Mouse (Mus musculus) adrenal gland, adult 8-10 months (tissue): Measurements from ENCODE around the gene Get4. TPM values are rescaled to one million over a fixed set of nuclear protein-coding genes. Genes with fewer than 3 reads are reported as not detected.
A peak's percentile ranks its signal among the peaks of the same experiment; 100 is the strongest.

Source experiments
- DNase-seq: peaks from one replicate; pipeline ENCODE4 v3.0.0; 2022
- total RNA-seq, 4 experiments: library from RNA; stranded (reverse); gene quantifications; 2 replicates each; pipeline ENCODE4 v1.2.4; 2022

Get4 gene
- total RNA-seq, 4 experiments from 2014 or later: 96.6 to 112 (median 101) TPM

DNA sequence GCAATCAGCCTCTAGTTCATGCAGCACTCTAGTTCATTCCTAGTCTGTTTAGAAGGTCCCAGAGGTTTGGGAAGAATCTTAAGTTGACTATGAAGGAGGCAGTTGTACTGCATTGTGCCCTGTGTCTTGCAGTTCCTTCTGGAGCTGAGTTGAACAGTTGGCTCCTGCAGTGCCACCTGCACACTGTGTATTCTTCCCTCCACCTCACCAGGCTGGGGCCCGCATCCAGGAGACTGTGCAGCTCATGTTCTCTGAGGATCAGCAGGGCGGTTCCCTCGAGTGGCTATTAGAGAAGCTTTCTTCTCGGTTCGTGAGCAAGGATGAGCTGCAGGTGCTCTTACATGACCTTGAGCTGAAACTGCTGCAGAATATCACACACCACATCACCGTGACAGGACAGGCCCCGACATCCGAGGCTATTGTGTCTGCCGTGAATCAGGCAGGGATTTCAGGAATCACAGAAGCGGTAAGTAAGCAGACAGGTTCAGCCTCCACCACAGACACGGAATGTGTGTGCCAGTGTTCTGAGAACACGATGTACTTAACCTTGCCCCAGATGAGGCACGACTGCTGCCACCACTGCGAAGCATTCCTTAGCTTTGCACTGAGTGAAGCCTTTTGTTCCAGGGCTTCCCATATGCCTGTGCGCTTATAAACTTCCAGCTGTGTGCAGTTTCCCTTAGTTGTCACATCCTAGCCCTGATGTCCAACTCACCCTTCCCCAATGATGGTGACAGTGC, 10.9 kb upstream of the Get4 start:
- DNase-seq: no peak

DNA sequence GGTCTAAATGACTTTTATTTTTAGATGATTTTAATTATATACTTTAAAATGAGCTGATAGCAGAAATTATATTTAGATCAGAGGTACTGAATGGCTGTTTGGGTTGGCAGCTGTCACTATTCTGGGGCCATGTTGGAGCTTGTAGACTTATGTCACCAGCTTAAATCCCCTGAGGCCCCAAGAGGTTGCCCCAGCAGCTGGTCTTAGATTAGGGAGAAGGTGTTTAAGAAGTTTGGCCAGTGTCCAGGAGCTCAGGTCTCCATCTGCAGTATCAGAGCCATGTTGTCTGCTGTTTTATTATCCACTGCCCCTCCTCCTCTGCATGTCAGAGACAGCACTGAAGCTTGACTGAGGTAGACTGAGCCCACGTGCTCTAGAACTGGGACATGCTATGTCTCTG, 8.7 kb upstream of the Get4 start:
- DNase-seq: no peak

DNA sequence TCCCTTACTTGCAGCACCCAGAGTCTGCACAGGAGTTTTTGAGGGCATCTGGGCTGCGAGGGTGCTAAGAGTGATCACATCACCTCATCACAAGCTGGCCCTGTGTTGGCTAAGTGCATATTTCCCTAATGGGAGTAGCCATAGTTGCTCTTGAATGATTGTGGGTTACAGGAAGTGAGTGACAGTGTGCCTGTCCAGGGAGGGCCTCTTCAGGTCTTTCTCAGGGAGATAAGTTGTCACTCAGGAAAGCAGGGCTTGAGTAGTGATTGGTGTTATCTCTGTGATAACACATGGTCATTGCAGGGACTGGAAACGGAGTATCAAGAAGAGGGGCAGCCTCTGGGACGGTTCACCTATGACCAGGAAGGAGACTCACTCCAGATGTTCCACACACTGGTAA, 4.4 kb upstream of the Get4 start:
- DNase-seq: no peak

DNA sequence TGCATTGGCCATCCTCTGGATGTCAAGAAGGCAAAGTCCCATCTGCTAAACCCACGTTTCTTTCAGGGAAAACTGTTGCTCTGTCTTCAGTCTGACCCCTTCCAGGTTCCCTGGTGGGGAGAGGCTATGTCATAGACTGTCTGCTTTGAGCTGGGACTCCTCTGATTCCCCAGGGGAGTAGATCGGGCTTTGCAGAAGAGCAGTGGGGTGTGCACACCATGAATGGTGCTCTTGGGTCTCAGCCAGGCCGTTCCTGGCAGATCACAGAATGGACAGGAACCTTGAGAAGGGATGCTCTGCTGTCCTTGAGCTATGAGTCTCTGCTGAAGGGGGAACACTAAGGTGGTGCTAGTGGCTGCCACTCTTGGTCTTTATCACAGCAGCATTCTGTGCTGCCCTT, 3.3 kb upstream of the Get4 start:
- DNase-seq: peak; percentile 65

DNA sequence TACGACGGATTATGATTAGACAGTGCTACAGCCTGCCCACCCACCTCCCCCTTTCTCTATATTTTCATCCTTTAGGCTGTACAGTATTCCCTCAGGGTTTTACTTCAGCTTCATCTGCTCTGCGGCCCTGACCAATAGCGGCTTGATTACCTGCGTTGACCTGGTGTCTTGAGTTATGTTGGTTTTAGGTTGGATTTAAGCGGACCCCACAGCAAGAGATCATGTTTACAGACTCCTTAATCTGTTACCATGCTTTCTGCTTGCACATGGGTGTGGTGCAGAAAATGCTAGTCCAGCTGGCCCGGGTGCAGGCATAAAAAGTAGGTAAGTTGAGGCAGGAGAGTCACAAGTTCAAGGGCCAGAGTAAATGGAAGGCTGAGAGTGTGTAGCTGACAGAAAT, 845 bp upstream of the Get4 start:
- DNase-seq: no peak

DNA sequence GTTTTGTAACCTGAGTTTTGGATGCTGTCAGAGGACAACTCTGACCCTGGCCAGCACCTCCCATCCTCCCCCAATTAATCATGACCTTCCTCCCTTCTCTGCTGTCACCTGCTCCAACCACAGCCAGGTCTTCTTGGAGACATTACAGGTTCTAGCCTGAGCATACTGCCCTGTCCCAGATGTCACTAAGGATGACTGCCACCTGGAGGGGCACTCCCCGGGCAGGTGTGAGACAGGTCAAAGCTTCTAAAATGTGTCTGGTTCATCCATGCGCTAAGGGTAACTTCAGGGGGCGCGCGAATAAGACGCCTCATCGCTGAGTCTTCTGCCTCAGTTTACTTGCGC, 416 bp upstream of the Get4 start:
- DNase-seq: no peak

DNA sequence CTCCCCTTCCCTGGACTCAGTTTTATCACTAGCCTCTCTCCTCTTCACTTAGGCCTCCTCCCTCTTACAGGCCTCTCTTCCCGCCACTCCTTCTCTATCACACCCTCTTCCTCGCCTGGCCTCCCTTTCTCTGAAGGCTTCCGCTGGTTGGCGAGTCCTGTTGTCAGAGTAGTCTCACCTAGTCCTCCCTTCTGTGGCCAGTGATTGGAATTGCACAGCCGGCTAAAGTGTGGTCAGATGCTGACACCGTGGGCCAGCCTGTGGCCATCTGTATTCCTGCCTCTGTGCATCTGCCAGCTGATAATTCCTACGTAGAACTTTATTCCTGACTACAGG, 754 bp downstream of the Get4 start:
- DNase-seq: no peak

DNA sequence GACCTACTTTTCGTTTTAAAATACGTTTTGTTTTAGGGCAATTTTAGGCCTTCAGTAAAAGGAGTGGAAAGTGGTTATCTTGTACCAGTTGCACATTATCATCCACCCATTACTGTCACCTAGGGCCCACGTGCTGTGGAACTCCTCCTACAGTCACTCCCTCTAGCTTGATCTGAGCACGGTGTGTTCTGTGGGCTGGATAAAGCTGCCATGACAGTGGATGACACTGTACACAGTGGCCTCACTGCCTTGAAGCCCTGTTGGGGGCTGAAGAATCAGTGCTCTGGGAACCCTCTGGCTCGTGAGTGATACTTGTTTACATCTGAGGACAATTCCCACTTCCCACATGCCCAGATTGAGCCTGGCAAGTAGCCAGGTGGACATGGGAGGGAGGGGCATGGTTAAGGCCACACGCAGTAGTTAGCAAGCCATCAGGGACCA, 1.2 kb downstream of the Get4 start:
- DNase-seq: peak; percentile 63

DNA sequence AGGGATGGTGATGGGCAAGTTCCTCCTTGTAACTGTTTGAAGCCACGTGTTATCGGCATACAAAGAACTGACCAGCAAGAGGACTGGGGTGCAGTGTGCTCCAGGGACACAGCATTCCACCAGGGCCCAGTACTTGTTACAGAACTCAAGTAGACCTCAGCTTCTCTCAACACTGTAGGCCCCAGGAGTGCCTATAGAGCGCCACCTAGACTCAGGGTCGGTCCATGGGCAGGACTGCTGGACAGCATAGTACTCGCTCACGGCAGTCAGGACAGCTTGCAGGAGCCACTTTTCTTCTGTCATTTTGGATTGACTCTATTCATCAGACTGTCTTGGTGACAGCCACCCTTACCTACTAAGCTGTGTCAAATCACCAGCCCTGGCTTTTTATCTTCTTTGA, 2.8 kb downstream of the Get4 start:
- DNase-seq: no peak

DNA sequence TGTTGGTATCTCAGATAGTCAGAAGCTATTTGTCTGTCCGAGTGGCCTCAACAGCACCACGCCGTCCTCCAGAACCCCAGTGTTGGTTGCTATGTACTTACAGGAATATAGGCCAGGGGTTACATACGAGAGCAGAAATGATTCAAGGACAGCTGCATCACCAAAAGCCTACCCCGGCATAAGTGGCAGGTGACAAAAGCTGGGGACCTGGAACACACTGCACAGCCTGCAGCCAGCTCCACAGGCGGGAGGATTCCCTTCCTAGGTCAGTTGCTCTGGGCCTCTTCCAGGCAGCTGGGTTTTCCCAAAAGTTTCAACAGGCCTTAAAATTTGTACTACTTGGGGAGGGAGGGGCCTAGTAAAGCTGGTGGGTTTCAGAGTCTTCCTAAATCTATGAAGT, 3.7 kb downstream of the Get4 start:
- no peak for DNase-seq

DNA sequence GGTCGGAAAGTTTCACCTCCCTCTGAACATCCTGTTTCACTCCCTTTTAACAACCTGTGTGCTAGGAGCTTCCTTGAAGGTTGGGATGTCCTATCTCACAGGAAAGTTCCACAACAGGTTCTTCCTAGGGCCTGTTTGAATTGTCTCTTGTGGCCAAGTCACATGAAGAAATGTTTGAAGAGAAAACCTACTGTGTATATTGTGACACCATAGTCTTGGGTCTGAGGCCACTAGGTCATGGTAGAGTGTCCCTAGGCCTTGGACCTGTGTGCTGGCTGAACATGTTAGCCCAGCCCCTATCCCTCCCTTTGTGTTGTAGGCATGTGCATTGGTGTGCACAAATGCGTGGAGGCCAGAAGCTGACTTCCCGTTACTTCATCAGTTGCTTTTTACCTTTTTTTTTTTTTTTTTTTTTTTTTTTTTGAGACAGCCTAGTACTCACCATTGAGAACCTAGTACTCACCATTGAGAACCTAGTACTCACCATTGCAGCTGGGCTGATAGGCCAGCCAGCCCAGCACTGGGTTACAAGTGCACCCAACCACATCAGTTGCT, 4.2 kb downstream of the Get4 start:
- no peak for DNase-seq

DNA sequence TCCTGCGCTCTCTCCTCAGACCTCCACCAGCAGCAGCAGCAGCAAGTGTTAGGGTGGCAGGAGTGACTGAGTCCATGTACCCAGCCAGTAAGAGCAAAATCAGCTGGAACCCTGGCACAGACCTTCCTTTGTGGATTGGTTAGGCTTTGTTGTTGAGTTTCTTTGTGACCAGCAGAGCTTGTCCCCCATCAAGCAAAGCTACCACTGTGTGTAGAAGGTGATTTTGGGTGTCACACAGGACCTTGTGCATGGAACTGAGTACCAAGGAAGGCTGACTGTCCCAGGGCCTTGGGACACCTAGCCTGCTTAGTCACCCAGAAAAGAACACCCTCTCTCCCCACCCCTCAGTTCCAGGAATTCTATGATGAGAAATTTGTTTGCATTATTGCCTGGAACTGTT, 5.1 kb downstream of the Get4 start:
- DNase-seq: no peak

DNA sequence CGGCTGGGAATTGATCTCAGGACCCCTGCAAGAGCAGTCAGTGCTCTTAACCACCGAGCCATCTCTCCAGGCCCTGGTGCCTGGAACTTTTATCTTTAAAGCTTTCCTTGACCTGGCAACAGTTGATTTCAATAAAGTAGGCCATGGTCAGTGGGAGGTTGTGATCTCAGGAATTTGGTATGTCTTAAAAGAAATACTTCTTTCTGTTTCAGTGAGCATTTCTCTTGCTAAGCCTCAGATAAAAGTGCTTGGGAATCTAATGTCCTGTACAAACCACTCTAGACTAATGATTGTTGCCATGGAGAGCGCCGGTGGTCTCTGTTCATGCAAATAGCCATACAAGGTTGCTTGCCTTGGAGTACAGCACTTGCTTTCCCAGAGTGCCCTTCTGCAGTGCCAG, 5.7 kb downstream of the Get4 start:
- DNase-seq: no peak

DNA sequence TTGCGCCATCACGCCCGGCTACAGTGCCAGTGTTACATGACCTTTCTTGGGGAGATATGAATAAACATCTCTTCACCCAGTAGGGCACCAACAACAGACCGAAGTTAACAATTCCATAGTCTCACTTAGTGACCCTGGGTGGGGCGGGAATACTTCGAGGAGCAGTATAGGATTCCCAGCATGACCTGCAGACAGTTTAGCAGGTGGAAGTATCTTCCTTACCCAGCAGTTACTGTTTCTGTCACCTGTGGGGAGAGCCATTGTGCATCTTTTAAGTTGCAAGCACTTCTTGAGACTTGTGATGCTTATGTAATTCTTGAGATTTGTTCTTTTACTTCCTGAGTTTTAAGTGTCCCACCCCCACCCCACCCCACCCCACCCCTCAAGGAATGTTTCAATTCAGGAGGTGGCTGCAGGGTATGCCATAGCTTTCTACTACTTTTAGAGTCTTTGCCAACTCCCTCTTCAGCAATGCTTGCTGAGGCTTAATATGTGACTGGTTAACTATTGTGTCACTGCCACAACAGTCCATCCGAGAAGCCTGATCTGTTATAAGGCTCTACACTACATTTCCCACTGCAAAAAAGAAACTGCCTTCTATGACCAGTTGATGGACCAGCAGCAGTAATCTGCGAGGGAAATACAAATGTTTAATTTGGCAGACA, 6.4 kb downstream of the Get4 start:
- no peak for DNase-seq

DNA sequence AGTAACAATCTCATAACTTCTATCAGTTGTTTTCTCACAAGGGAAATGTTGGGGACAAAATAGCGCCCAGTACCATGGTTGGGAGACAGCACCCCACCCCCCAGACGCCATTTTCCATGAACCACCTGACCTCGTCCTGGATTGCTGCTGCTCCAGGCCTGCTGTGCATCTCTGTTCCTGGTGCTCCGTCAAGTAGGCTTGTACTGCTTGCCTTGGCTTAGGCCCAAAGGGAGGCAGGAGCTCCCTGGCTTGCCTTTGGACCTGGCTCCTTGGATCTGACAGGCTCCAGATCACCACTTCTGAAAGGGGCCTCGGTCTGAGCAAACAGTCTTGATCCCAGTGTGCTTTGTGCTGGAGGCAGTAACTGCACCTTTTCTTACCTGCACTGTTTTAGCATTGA, 7.7 kb downstream of the Get4 start:
- DNase-seq: no peak

DNA sequence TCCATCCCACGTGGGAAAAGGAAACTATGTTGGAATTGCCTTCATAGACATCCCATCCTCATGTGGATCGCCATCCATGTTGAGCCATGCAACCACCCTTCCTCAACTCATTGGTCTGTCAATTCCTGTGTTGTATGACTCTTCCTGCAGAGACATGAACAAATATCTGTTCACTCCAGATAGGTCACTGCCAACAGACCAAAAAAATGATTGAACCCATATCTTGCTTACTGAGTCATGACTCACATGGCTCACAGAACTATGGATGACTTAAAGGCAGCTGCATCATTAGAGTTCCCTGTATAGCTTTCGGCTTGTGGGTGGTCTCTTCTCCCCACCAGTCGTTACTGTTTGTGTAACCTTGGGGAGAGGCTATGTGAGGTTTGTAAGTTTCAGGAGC, 9.3 kb downstream of the Get4 start:
- no peak for DNase-seq

DNA sequence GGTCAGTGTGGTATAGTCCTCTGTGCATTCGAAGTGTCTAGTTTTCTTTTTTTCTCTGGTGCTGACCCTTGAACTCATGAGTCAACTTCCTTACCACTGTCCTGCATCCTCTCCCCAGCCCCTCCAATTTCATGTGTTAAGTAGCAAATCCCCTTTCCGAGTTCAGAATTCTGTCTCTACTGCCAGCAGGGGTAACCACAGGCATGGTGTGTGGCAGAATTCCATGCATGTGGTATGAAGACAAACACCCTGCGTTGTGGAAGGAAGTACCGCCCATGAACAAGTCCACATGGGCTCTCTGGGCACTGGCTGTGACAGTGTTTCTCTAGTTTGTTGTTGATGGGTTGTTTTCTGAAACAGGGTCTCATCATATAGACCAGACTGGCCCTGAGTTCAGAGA, 15.5 kb downstream of the Get4 start:
- DNase-seq: no peak

DNA sequence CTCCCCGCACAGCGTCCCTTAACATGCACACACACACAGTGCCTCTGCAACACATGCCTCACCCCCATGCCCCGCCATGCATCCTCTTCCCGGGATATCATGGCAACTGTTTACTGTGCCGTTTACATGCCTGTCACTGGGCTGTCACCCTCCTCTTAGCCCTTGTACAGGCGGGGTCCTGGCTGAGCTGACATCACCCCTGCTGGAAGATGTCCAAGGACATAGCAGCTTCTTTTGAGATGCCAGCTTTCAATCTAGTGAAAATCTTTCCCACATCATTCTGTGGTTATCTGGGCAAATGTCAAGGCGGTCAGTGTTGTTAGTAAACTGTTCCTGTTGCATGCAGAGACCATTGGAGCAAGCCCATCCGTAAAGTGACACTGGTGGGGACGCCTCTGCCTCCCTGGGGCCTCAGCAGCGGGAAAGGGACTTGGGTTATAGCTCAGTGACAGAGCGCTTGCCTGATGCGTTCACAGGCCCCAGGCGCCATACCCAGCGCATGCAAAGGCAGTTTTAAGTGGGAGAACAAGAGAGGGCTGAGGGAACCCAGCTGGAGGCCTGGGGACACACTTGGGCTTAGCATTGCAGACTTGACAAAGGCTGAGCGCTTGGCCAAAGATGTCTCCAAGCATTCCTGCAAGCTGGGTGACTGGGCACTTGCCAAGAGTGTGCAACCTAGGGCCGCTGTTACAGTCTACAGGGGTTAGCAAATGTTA, 18.8 kb downstream of the Get4 start:
- DNase-seq: peak; percentile 87

DNA sequence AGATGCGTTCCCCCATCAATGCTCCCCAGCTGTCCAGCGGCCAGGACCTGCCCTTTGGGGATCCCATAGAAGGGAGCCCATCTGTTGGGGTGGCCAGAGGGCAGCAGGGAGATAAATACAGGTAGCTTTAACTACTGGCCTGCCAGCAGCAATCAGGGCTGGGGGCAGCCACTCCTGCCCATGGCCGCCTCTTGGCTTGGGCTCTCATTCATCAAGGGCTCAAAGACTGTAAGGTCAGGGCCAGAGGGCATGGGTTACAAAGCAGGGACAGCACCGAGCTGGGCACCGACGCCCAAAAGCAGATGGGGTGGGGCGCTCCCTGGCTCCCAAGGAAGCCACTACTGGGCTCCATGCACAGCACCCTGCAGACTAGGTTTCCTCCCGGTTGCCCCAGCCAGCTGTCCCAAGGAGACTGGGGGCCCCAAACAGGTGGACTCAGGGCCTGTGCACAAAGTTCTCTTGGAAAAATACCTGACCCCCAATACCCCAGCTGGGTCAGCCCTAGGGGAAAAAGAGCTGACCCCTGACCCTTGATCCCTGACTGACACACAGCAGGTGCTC, 19.9 kb downstream of the Get4 start:
- peak; percentile 59 for DNase-seq

DNA sequence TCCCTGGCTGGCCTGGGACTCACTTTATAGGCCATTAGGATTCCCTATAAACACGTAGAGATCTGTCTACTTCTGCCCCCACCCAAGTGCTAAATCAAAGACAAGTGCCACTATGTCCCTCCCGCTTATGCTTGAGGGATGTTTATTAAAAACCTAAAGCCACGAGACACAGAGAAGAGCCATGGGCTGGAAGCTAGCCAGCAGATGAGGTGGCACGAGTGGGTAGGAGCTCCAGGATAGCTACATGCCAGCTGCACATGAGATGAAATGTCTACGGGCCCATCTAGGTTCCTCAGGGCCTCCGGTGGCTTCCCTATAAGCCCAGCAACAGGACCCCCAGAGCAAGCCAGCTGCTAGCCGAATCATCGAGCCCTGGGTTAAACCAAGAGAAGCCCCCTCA, 25.2 kb downstream of the Get4 start:
- DNase-seq: no peak

DNA sequence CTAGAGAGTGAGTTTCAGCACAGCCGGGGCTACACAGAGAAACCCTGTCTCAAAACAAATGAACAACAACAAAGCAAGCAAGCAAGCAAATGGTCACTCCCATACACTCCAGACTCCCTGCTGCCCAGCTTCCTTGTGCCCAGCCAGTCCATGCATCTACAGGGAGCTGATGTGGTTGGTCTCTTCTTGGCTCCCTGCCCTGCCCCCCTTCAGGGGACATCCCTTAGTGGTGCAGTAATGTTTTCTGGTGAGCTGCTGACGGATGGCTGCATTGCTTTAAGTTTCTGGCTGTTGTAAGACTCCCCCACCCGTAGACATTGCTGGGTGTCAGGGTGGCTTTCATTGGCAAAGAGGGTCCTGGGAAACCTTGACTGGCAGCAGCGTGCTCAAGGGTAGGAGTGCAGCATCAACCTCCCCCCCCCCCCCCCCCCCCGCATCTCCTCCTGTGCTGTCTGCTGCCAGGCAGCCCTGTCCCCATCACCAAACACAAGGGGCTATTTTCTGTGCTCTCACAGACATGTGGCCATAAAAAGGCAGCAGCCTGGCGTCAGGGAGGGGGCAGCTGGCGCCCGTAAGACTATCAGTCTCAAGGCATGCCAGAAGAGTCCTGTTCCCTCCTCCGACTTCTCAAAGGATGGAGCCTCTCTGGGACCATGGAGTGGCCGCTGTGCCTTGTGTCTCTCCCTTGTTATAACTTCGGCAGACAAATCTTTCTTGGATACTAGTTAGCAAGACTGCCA, 29.4 kb downstream of the Get4 start:
- no peak for DNase-seq

DNA sequence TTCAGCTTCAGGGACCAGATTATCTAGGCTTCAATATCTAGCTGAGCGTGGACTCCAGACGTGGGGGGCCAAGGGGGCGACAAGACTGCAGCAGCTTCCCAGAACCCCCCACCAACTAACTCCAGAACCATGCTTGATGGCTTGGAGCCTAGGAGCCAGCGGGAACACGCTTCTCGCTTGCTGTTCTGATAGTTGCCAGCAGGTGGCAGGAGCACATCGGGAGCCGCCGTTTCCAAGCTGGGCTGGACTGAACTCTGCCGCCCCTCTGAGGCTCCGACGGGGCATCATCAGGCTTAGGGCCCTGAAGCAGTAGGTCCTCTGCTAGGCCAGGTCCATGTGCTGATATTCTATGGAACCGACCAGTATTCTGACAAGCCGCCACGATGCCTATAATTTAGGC, 30.1 kb downstream of the Get4 start:
- DNase-seq: peak; percentile 65
